Mouse (Mus musculus): ENCODE measurements around the gene Cdh23. TPM values are rescaled to one million over a fixed set of nuclear protein-coding genes. Genes with fewer than 3 reads are reported as not detected.

The Cdh23 gene
- total and polyA plus RNA-seq, 3 experiments: 4.7 to 7.7 (median 7.0) TPM

DNA sequence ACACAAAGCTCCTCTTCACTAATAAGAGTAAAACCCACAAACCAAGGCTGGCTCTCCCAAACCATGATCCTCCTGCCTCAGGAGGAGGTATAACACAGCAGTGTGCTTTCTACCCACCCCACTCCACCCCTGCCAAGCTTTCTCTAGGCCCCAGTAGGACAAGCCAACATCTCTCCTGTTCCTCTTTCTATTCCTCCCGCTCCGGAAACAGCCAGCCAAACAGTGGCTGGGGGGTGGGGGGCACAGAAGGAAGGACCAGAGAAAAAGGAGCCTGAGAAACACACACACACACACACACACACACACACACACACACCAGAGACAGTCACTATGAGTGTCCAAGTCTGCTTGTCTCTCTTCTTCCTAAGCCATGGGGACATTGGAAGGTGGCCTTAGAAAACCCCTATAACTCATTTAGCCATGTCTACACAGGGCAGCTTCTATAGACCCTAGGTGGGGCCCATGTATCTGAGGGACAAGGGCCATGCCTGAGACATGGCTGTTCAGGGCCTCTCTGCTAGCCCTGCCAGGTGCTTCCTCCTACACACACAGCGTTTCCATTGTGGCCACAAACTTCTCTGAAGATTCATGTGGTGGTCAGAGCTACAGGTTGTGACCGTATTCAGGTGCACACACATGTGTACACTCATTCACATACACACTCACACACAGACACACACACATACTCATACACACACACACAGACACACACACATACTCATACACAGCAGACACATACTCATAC is 43.5 kb upstream of the Cdh23 start:
- 87% methylated on average over 4 of the region's 4 CpGs for WGBS
- no peaks in the 10 kb centered on the region; the same call in 1 of the 2 replicates for H3K4me1 ChIP-seq (ENCODE audit: control insufficient read depth, insufficient read depth, low read length)
- DNase-seq: peak in 1 of 2 experiments; percentile 33
- H3K27me3 ChIP-seq (ENCODE audit: control insufficient read depth, insufficient read depth, low read length): no peaks in the 10 kb centered on the region
- H3K4me3 ChIP-seq: no peak overlapping the region
- H3K27ac ChIP-seq: no peak overlapping the region
- intact Hi-C loops (cut with DNase I): no loop called here
- no peak overlapping the region for H3K9ac ChIP-seq (ENCODE audit: low read depth, low read length)
- no peaks in the 10 kb centered on the region; the same call in 1 of the 2 replicates for H3K79me2 ChIP-seq (replicated peaks; ENCODE audit: control insufficient read depth, insufficient read depth, low read length)
- TF ChIP-seq EP300 (IDR thresholded peaks at IDR 0.05; ENCODE audit: insufficient read depth, low read depth, low read length) (no peak), CTCF (IDR thresholded peaks at IDR 0.05) (no peak), POLR2A (IDR thresholded peaks at IDR 0.05; ENCODE audit: insufficient read depth, low read depth, low read length) (no peak)
- H3K36me3 ChIP-seq (ENCODE audit: control insufficient read depth, insufficient read depth, low read length): no peaks in the 10 kb centered on the region

DNA sequence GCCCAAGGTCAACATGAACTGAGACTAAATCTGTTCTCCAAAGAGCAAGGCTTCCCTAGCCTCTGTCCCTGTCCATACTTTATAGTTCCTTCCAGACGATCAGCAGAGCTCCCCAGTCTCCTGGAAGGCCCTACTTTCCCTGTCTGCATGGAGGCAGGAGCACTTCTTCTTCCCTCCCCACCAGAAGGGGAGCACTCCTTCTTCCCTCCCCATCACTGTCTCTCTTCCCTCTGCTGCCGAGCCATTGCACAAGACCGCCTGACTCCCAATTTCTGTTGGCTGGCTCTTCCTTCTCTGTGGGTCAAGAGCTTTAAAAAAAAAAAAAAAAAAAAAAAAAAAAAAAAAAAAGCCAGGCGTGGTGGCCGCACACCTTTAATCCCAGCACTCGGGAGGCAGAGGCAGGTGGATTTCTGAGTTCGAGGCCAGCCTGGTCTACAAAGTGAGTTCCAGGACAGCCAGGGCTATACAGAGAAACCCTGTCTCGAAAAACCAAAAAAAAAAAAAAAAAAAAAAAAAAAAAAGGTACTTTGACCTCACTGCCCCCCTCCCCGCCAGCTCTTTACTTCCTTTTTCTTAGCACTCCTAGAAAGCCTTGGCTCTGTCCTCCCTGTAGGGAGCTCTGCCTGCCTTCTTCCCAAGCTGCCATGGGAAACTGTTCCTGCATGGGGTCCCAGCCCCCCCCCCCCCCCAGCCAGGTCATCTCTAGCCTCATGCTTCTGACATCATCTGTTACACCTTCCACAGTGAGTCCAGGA is 41.8 kb upstream of the Cdh23 start:
- WGBS: 81% methylated on average over 8 of the region's 9 CpGs
- H3K9ac ChIP-seq (ENCODE audit: low read depth, low read length): no peak overlapping the region
- H3K36me3 ChIP-seq (ENCODE audit: control insufficient read depth, insufficient read depth, low read length): no peaks in the 10 kb centered on the region
- DNase-seq: peak in 1 of 2 experiments; percentile 34
- no peaks in the 10 kb centered on the region; the same call in 1 of the 2 replicates for H3K79me2 ChIP-seq (replicated peaks; ENCODE audit: control insufficient read depth, insufficient read depth, low read length)
- no peaks in the 10 kb centered on the region for H3K4me1 ChIP-seq (ENCODE audit: control insufficient read depth, insufficient read depth, low read length)
- H3K27me3 ChIP-seq (ENCODE audit: control insufficient read depth, insufficient read depth, low read length): no peaks in the 10 kb centered on the region
- TF ChIP-seq CTCF (IDR thresholded peaks at IDR 0.05) (no peak), POLR2A (IDR thresholded peaks at IDR 0.05; ENCODE audit: insufficient read depth, low read depth, low read length) (no peak), EP300 (IDR thresholded peaks at IDR 0.05; ENCODE audit: insufficient read depth, low read depth, low read length) (no peak)
- no peak overlapping the region for H3K27ac ChIP-seq
- no peak overlapping the region for H3K4me3 ChIP-seq
- intact Hi-C loops (cut with DNase I): no loop called here

GRCm38 (mm10) chr10:60737169-60737728 is 41.0 kb upstream of the Cdh23 start:
- DNase-seq: no peak
- intact Hi-C loops (cut with DNase I): no loop called here
- Histone ChIP-seq H3K36me3 (ENCODE audit: control insufficient read depth, insufficient read depth, low read length) (no peaks in the 10 kb centered on the region), H3K79me2 (replicated peaks; ENCODE audit: control insufficient read depth, insufficient read depth, low read length) (no peaks in the 10 kb centered on the region; the same call in 1 of the 2 replicates), H3K9ac (ENCODE audit: low read depth, low read length) (no peak overlapping the region), H3K27me3 (ENCODE audit: control insufficient read depth, insufficient read depth, low read length) (no peaks in the 10 kb centered on the region), H3K4me1 (ENCODE audit: control insufficient read depth, insufficient read depth, low read length) (no peaks in the 10 kb centered on the region), H3K4me3 (no peak overlapping the region), H3K27ac (no peak overlapping the region)
- TF ChIP-seq CTCF (IDR thresholded peaks at IDR 0.05) (no peak), POLR2A (IDR thresholded peaks at IDR 0.05; ENCODE audit: insufficient read depth, low read depth, low read length) (no peak), EP300 (IDR thresholded peaks at IDR 0.05; ENCODE audit: insufficient read depth, low read depth, low read length) (no peak)
- WGBS: 81% methylated on average over 11 of the region's 11 CpGs

DNA sequence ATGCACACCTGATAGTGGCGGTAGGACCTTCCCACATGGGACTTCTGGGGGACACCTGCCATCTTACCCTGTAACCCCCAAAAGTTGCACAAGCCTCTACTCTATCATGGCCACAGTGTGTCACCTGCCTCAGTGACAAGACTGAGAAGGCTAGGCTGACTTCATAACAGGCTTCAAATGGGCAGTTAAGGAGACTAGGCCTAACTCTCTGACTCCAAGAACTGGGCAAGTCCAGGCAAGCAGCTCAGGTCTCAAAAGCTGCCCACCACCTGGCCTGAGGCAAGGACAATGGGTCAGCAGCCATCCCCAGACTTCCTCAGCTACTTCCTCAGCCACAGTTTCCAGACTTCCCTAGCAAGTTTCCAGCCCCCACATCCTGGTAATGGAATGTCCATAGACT is 39.4 kb upstream of the Cdh23 start:
- 100% methylated on average over 1 of the region's 1 CpGs for WGBS
- no peak overlapping the region for H3K27ac ChIP-seq
- TF ChIP-seq EP300 (IDR thresholded peaks at IDR 0.05; ENCODE audit: insufficient read depth, low read depth, low read length) (no peak), POLR2A (IDR thresholded peaks at IDR 0.05; ENCODE audit: insufficient read depth, low read depth, low read length) (no peak), CTCF (IDR thresholded peaks at IDR 0.05) (no peak)

DNA sequence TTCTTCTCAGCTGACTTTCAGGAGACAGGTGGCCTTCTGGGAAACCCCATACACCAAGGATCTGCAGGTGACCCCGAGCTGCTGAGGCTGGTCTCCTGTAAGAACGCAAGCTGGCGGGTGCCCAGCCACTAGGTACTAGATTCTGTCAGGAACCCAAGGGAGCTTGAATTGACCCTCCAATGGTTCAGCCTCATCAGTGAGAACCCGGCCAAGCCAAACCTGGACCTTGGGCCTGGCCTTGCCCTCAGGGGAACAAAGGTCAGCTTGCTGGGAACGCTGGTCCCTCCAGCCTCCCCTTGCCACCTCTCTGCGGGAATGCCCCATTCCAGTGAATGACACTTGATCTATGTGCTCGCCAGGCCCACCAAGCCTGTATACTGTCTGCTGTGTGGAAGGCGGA is 37.2 kb upstream of the Cdh23 start:
- Histone ChIP-seq H3K36me3 (ENCODE audit: control insufficient read depth, insufficient read depth, low read length) (no peaks in the 10 kb centered on the region), H3K4me1 (ENCODE audit: control insufficient read depth, insufficient read depth, low read length) (no peaks in the 10 kb centered on the region), H3K79me2 (replicated peaks; ENCODE audit: control insufficient read depth, insufficient read depth, low read length) (no peaks in the 10 kb centered on the region; the same call in 1 of the 2 replicates), H3K27me3 (ENCODE audit: control insufficient read depth, insufficient read depth, low read length) (no peaks in the 10 kb centered on the region), H3K27ac (no peak overlapping the region), H3K9ac (ENCODE audit: low read depth, low read length) (no peak overlapping the region), H3K4me3 (no peak overlapping the region)
- DNase-seq: no peak
- intact Hi-C loops (cut with DNase I): no loop called here
- TF ChIP-seq POLR2A (IDR thresholded peaks at IDR 0.05; ENCODE audit: insufficient read depth, low read depth, low read length) (no peak), EP300 (IDR thresholded peaks at IDR 0.05; ENCODE audit: insufficient read depth, low read depth, low read length) (no peak), CTCF (IDR thresholded peaks at IDR 0.05) (no peak)
- WGBS: 92% methylated on average over 8 of the region's 8 CpGs

More for the DNA sequence above, 39.4 kb upstream of the Cdh23 start:
- DNase-seq: no peak
- intact Hi-C loops (cut with DNase I): no loop called here
- Histone ChIP-seq H3K36me3 (ENCODE audit: control insufficient read depth, insufficient read depth, low read length) (no peaks in the 10 kb centered on the region), H3K4me3 (no peak overlapping the region), H3K9ac (ENCODE audit: low read depth, low read length) (no peak overlapping the region), H3K4me1 (ENCODE audit: control insufficient read depth, insufficient read depth, low read length) (no peaks in the 10 kb centered on the region), H3K27me3 (ENCODE audit: control insufficient read depth, insufficient read depth, low read length) (no peaks in the 10 kb centered on the region), H3K79me2 (replicated peaks; ENCODE audit: control insufficient read depth, insufficient read depth, low read length) (no peaks in the 10 kb centered on the region; the same call in 1 of the 2 replicates)

Data from heart, adult 2 months (tissue).